28 mouse cellular contexts compared by ENCODE assay signal in the genomic region with DNA sequence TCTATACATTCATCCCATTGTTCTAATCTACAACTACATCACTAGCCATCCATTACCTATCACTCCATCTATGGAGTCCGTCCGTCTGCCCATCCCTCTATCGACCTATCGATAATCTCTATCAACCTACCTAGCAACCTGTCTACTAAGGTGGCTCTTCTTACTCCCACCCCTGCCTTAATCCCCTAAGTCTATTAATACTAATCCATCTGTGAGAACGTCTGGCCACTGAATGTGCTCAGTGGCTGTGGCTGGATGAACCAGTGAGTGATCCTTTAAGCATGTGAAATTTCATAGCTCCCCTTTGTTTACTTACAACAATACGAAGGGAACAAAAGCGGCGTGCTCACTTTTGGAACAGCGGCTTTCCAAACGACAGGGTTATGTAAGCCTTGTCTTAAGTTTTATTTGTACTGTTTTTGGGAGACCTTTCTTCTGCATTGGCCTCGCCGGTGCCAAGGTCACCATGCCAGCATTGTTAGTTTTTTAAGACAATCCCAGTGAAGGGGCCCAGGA. TPM values are rescaled to one million over a fixed set of nuclear protein-coding genes. Genes with fewer than 3 reads are reported as not detected.
DNase-seq lines count a peak whose midpoint lies in the region; ATAC-seq and TF ChIP-seq lines count a peak whose summit lies in the region.
"Had no signal": no experiment of that assay in that cellular context is flagged by ENCODE, and none has a peak within 500 bp of the region (broad histone marks: within the 10 kb centered on the region; RNA-seq: fewer than 3 reads in every experiment).

No protein-coding gene starts in this region.

- 66% methylated on average over 12 of the region's 12 CpGs for WGBS in lung, adult 2 months
- WGBS in midbrain, embryonic 11.5 days, result 75% methylated on average over 12 of the region's 12 CpGs
- WGBS in midbrain, embryonic 10.5 days, result 81% methylated on average over 12 of the region's 12 CpGs
- WGBS in liver, embryonic 12.5 days (ENCODE audit: insufficient replicate concordance), result 75% methylated on average over 12 of the region's 12 CpGs

- no peak for ATAC-seq in midbrain, embryonic 11.5 days (ENCODE audit: low FRiP score)
- ATAC-seq in liver, embryonic 12.5 days, result no peak
- ATAC-seq: CD4-positive, CD25-positive, alpha-beta regulatory T cell, adult 4 months; forebrain, embryonic 15.5 days; hindbrain, postnatal 0 days had no signal

- no peaks in the 10 kb centered on the region for H3K36me3 ChIP-seq in midbrain, embryonic 11.5 days (ENCODE audit: control insufficient read depth, insufficient read depth, low read length)
- no peaks in the 10 kb centered on the region for H3K36me3 ChIP-seq in midbrain, embryonic 10.5 days
- no peaks in the 10 kb centered on the region for H3K36me3 ChIP-seq in liver, embryonic 12.5 days
- H3K36me3 ChIP-seq: embryonic facial prominence, embryonic 13.5 days; forebrain, embryonic 10.5 days; forebrain, embryonic 15.5 days; heart, embryonic 10.5 days; heart, embryonic 13.5 days had no signal

- H3K27ac ChIP-seq in midbrain, embryonic 11.5 days (ENCODE audit: low read depth, low read length), result no peak overlapping the region
- no peak overlapping the region for H3K27ac ChIP-seq in midbrain, embryonic 10.5 days (replicated peaks)
- H3K27ac ChIP-seq in liver, embryonic 12.5 days, result no peak overlapping the region
- H3K27ac ChIP-seq: embryonic facial prominence, embryonic 13.5 days; forebrain, embryonic 10.5 days; forebrain, embryonic 15.5 days; heart, adult 2 months; heart, embryonic 10.5 days; heart, embryonic 13.5 days; hindbrain, embryonic 14.5 days; hindbrain, postnatal 0 days had no signal

- no peaks in the 10 kb centered on the region for H3K27me3 ChIP-seq in midbrain, embryonic 11.5 days (ENCODE audit: control insufficient read depth, insufficient read depth, low read length)
- no peaks in the 10 kb centered on the region for H3K27me3 ChIP-seq in midbrain, embryonic 10.5 days (ENCODE audit: low read depth, poor library complexity, severe bottlenecking)
- H3K27me3 ChIP-seq in liver, embryonic 12.5 days (replicated peaks), result no peaks in the 10 kb centered on the region
- H3K27me3 ChIP-seq: embryonic facial prominence, embryonic 13.5 days; forebrain, embryonic 15.5 days; heart, embryonic 13.5 days had no signal

- TF ChIP-seq CTCF in lung, adult 2 months (IDR thresholded peaks at IDR 0.05; ENCODE audit: insufficient read depth, low read length), result no peak

- peak; percentile 40 to 55 for DNase-seq in lung, adult 18-20 months
- no peak for DNase-seq in lung, adult 2 months
- DNase-seq in midbrain, embryonic 11.5 days (ENCODE audit: low spot score, missing footprints), result peak; percentile 72
- no peak for DNase-seq in midbrain, embryonic 10.5 days (ENCODE audit: low spot score)
- DNase-seq in retina, postnatal 7 days (ENCODE audit: low read depth, low spot score), result peak; percentile 37
- DNase-seq: adrenal gland, adult 2 months; adrenal gland, postnatal 14 days; cerebellum, adult 11 months; cerebellum, adult 2 months; cerebellum, adult 9-11 months; cerebellum, postnatal 25 days; gastrocnemius, postnatal 10 days; gastrocnemius, postnatal 36 days; heart, adult 2 months; heart, postnatal 14 days; heart, postnatal 4 days had no signal

- H3K9ac ChIP-seq in midbrain, embryonic 11.5 days (ENCODE audit: low read length), result no peak overlapping the region
- no peak overlapping the region for H3K9ac ChIP-seq in liver, embryonic 12.5 days
- H3K9ac ChIP-seq: embryonic facial prominence, embryonic 13.5 days; forebrain, embryonic 15.5 days; heart, embryonic 13.5 days; hindbrain, embryonic 14.5 days had no signal

- H3K4me3 ChIP-seq in lung, adult 2 months (replicated peaks; ENCODE audit: extremely low read depth, low read depth, low read length), result no peak overlapping the region
- H3K4me3 ChIP-seq in midbrain, embryonic 11.5 days (ENCODE audit: low read depth, low read length), result no peak overlapping the region
- H3K4me3 ChIP-seq in midbrain, embryonic 10.5 days, result no peak overlapping the region
- H3K4me3 ChIP-seq in liver, embryonic 12.5 days, result no peak overlapping the region
- H3K4me3 ChIP-seq: embryonic facial prominence, embryonic 13.5 days; forebrain, embryonic 10.5 days; forebrain, embryonic 15.5 days; heart, adult 2 months; heart, embryonic 10.5 days; heart, embryonic 13.5 days had no signal

- no peak for TF ChIP-seq POLR2A in lung, adult 2 months (IDR thresholded peaks at IDR 0.05; ENCODE audit: borderline replicate concordance, extremely low read depth, low read depth, low read length)

- no peaks in the 10 kb centered on the region for H3K9me3 ChIP-seq in midbrain, embryonic 11.5 days (ENCODE audit: control insufficient read depth, low read length)
- no peaks in the 10 kb centered on the region for H3K9me3 ChIP-seq in midbrain, embryonic 10.5 days (replicated peaks)
- H3K9me3 ChIP-seq in liver, embryonic 12.5 days (replicated peaks), result no peaks in the 10 kb centered on the region
- H3K9me3 ChIP-seq: embryonic facial prominence, embryonic 13.5 days; forebrain, embryonic 10.5 days; forebrain, embryonic 15.5 days; heart, embryonic 10.5 days; heart, embryonic 13.5 days had no signal

- H3K4me2 ChIP-seq in midbrain, embryonic 11.5 days, result no peak overlapping the region
- H3K4me2 ChIP-seq in liver, embryonic 12.5 days, result no peak overlapping the region
- H3K4me2 ChIP-seq: embryonic facial prominence, embryonic 13.5 days; forebrain, embryonic 15.5 days; heart, embryonic 13.5 days; hindbrain, embryonic 14.5 days had no signal

- H3K4me1 ChIP-seq in lung, adult 2 months (ENCODE audit: control insufficient read depth, insufficient read depth, low read length), result peaks cover 7% of the 10 kb centered on the region
- H3K4me1 ChIP-seq in midbrain, embryonic 11.5 days (ENCODE audit: control insufficient read depth, insufficient read depth, low read length), result no peaks in the 10 kb centered on the region
- H3K4me1 ChIP-seq in midbrain, embryonic 10.5 days, result peaks cover 5% of the 10 kb centered on the region; the same call in 1 of the 2 replicates
- no peaks in the 10 kb centered on the region for H3K4me1 ChIP-seq in liver, embryonic 12.5 days
- H3K4me1 ChIP-seq: embryonic facial prominence, embryonic 13.5 days; forebrain, embryonic 15.5 days had no signal

RNA-seq across cellular contexts. Expression of gene Arhgap40, which starts 1.3 kb away (rescaled TPM):
- 0.81 and 5.6 TPM in 2 replicates for polyA plus RNA-seq in lung, adult 2 months (2012; rRNA removed)
- polyA plus RNA-seq in midbrain, embryonic 11.5 days (2014; fragmentation: Nextera tagmentation; extraction: Ambion mirVana), result 0.30 and 0.40 TPM in 2 replicates
- polyA plus RNA-seq in midbrain, embryonic 10.5 days (2016; fragmentation: Nextera tagmentation; extraction: Ambion mirVana), result 0.21 and 0.35 TPM in 2 replicates
- polyA plus RNA-seq in liver, embryonic 12.5 days (2016; fragmentation: Nextera tagmentation; extraction: Ambion mirVana), result not detected in 2 replicates
- polyA plus RNA-seq: adrenal gland, adult 2 months; C2C12; CD4-positive, CD25-positive, alpha-beta regulatory T cell, adult 4 months; heart, embryonic 10.5 days; heart, embryonic 13.5 days; heart, embryonic 16.5 days had no signal

RNA-seq across cellular contexts. Expression of gene Adig, which starts 11.5 kb away (rescaled TPM):
- 12.1 and 13.2 TPM in 2 replicates for polyA plus RNA-seq in lung, adult 2 months (2012; rRNA removed)
- not detected in 2 replicates for polyA plus RNA-seq in midbrain, embryonic 11.5 days (2014; fragmentation: Nextera tagmentation; extraction: Ambion mirVana)
- polyA plus RNA-seq in midbrain, embryonic 10.5 days (2016; fragmentation: Nextera tagmentation; extraction: Ambion mirVana), result not detected in 2 replicates
- not detected in 2 replicates for polyA plus RNA-seq in liver, embryonic 12.5 days (2016; fragmentation: Nextera tagmentation; extraction: Ambion mirVana)
- polyA plus RNA-seq: CD4-positive, CD25-positive, alpha-beta regulatory T cell, adult 4 months; embryonic facial prominence, embryonic 13.5 days; forebrain, embryonic 10.5 days; forebrain, embryonic 15.5 days; heart, embryonic 10.5 days; heart, embryonic 13.5 days; heart, embryonic 16.5 days; hindbrain, embryonic 11.5 days; hindbrain, embryonic 14.5 days; hindbrain, postnatal 0 days had no signal

Comparison
In these comparisons a context has a peak if more than half of its experiments do, and no peak if none do; other contexts are left out.
1. DNase-seq: peak in lung, adult 18-20 months (2 of 2), midbrain, embryonic 11.5 days (single experiment) and retina, postnatal 7 days (single experiment); none in lung, adult 2 months (single experiment) and midbrain, embryonic 10.5 days (single experiment).
2. RNA of gene Adig, which starts 11.5 kb away (polyA plus RNA-seq): 12.1 to 13.2 TPM in lung, adult 2 months; not detected in midbrain, embryonic 11.5 days, not detected in midbrain, embryonic 10.5 days and not detected in liver, embryonic 12.5 days; every median in the first group is over 10 times any median in the second.